Mouse (Mus musculus) CH12.LX (cell line): ENCODE results near the gene Igsf8. TPM values are rescaled to one million over a fixed set of nuclear protein-coding genes. Genes with fewer than 3 reads are reported as not detected.

Source experiments
- DNase-seq: peaks from one replicate; pipeline ENCODE4 v3.0.0-alpha.2; 2013; ENCODE audit errors: extremely low read depth
- H3K27ac ChIP-seq: 2 replicates; pipeline ENCODE4 v1.5.1; 2012; ENCODE audit warnings: low read depth, mild to moderate bottlenecking, control low read depth, moderate library complexity; ENCODE audit not compliant: insufficient read depth
- H3K27me3 ChIP-seq: replicated peaks from 2 replicates; pipeline ENCODE3; 2012; ENCODE audit warnings: inconsistent platforms
- H3K36me3 ChIP-seq, 2 experiments: replicated peaks in 1 of 2; 2 replicates each; pipeline versions ENCODE3 to v1.6.1; 2012; ENCODE audit warnings: inconsistent platforms in 1 of 2, low read length in 1 of 2, mild to moderate bottlenecking in 1 of 2, mixed read lengths in 1 of 2, moderate library complexity in 1 of 2; ENCODE audit not compliant: control insufficient read depth in 1 of 2, insufficient read depth in 1 of 2
- H3K4me1 ChIP-seq, 2 experiments: 2 replicates each; pipeline ENCODE4 v1.6.1; 2012; ENCODE audit warnings: inconsistent platforms in 1 of 2, moderate library complexity in 1 of 2; ENCODE audit not compliant: insufficient read depth in 2 of 2, control insufficient read depth in 1 of 2
- H3K4me2 ChIP-seq: 2 replicates; pipeline ENCODE4 v1.6.1; 2012; ENCODE audit warnings: low read depth, mild to moderate bottlenecking, control low read depth; ENCODE audit not compliant: poor library complexity, insufficient read depth, severe bottlenecking
- H3K4me3 ChIP-seq, 3 experiments: fragments of 150-350 bp in 1 of 3; sonication (generic) in 1 of 3; replicated peaks in 1 of 3; 2 replicates each; pipeline versions ENCODE3 to v1.5.1; 2011 to 2012; ENCODE audit warnings: low read depth in 2 of 3, low read length in 2 of 3, mild to moderate bottlenecking in 2 of 3, moderate library complexity in 2 of 3, control low read depth in 1 of 3, improper control_type of control experiment in 1 of 3, inconsistent platforms in 1 of 3, mixed read lengths in 1 of 3; ENCODE audit not compliant: poor library complexity in 1 of 3
- H3K79me2 ChIP-seq: replicated peaks from 2 replicates; pipeline ENCODE4 v1.6.1; 2012; ENCODE audit warnings: mild to moderate bottlenecking, moderate library complexity; ENCODE audit not compliant: control insufficient read depth, poor library complexity, insufficient read depth, severe bottlenecking; ENCODE audit errors: extremely low read depth
- H3K9ac ChIP-seq: 2 replicates; pipeline ENCODE4 v1.6.1; 2012; ENCODE audit warnings: low read depth, mild to moderate bottlenecking, control low read depth, moderate library complexity; ENCODE audit not compliant: insufficient read depth
- H3K9me3 ChIP-seq: replicated peaks from 2 replicates; pipeline ENCODE3; 2012; ENCODE audit warnings: low read length, inconsistent platforms, mixed read lengths
- CHD1 ChIP-seq: IDR thresholded peaks from 2 replicates; pipeline ENCODE4 v1.6.1; 2012; ENCODE audit warnings: low read depth, low read length, improper control_type of control experiment, inconsistent platforms
- CHD2 ChIP-seq: IDR thresholded peaks from 2 replicates; pipeline ENCODE4 v1.6.1; 2011; ENCODE audit warnings: low read length, improper control_type of control experiment
- CTCF ChIP-seq, 2 experiments: IDR thresholded peaks in 1 of 2; conservative IDR thresholded peaks in 1 of 2; 2 replicates each; pipeline ENCODE4 v1.5.1; 2011 to 2012; ENCODE audit warnings: low read depth in 2 of 2, low read length in 2 of 2, improper control_type of control experiment in 1 of 2, inconsistent platforms in 1 of 2, mild to moderate bottlenecking in 1 of 2, moderate library complexity in 1 of 2
- ELF1 ChIP-seq: IDR thresholded peaks from 2 replicates; pipeline ENCODE4 v1.6.1; 2014; ENCODE audit warnings: low read depth, mild to moderate bottlenecking, inconsistent platforms, low read length, improper control_type of control experiment
- EP300 ChIP-seq: IDR thresholded peaks from 2 replicates; pipeline ENCODE4 v1.6.1; 2011; ENCODE audit warnings: low read length, improper control_type of control experiment
- GABPA ChIP-seq: IDR thresholded peaks from 2 replicates; pipeline ENCODE4 v1.6.1; 2012; ENCODE audit warnings: low read depth, low read length, improper control_type of control experiment, inconsistent platforms; ENCODE audit not compliant: insufficient replicate concordance
- HCFC1 ChIP-seq: IDR thresholded peaks from 2 replicates; pipeline ENCODE4 v1.6.1; 2012; ENCODE audit warnings: low read depth, mild to moderate bottlenecking, inconsistent platforms, low read length, improper control_type of control experiment
- IRF4 ChIP-seq: IDR thresholded peaks from 2 replicates; pipeline ENCODE4 v1.6.1; 2014; ENCODE audit warnings: low read depth, mild to moderate bottlenecking, inconsistent platforms, low read length, improper control_type of control experiment
- JUND ChIP-seq: conservative IDR thresholded peaks from 2 replicates; pipeline ENCODE4 v1.6.1; 2011; ENCODE audit warnings: low read depth, low read length, improper control_type of control experiment
- MAZ ChIP-seq: IDR thresholded peaks from 2 replicates; pipeline ENCODE4 v1.6.1; 2012; ENCODE audit warnings: low read depth, mild to moderate bottlenecking, inconsistent platforms, low read length, improper control_type of control experiment, moderate library complexity
- MXI1 ChIP-seq: IDR thresholded peaks from 2 replicates; pipeline ENCODE4 v1.6.1; 2011; ENCODE audit warnings: mild to moderate bottlenecking, low read depth, low read length, improper control_type of control experiment
- MYC ChIP-seq: IDR thresholded peaks from 2 replicates; pipeline ENCODE4 v1.6.1; 2011; ENCODE audit warnings: low read depth, mild to moderate bottlenecking, improper control_type of control experiment, low read length
- POLR2A ChIP-seq: IDR thresholded peaks from 2 replicates; pipeline ENCODE4 v1.6.1; 2011; ENCODE audit warnings: low read depth, mild to moderate bottlenecking, improper control_type of control experiment, low read length
- POLR2AphosphoS2 ChIP-seq: IDR thresholded peaks from 2 replicates; pipeline ENCODE4 v1.6.1; 2011; ENCODE audit warnings: low read depth, low read length, improper control_type of control experiment
- RAD21 ChIP-seq: IDR thresholded peaks from 2 replicates; pipeline ENCODE4 v1.6.1; 2011; ENCODE audit warnings: low read depth, mild to moderate bottlenecking, low read length, improper control_type of control experiment, moderate library complexity
- TCF12 ChIP-seq: IDR thresholded peaks from 2 replicates; pipeline ENCODE4 v1.6.1; 2014; ENCODE audit warnings: low read depth, mild to moderate bottlenecking, inconsistent platforms, low read length, improper control_type of control experiment
- ZKSCAN1 ChIP-seq: IDR thresholded peaks from 2 replicates; pipeline ENCODE4 v1.6.1; 2012; ENCODE audit warnings: low read depth, inconsistent platforms, low read length, improper control_type of control experiment, borderline replicate concordance
- ZMIZ1 ChIP-seq: IDR thresholded peaks from 2 replicates; pipeline ENCODE4 v1.6.1; 2012; ENCODE audit warnings: low read depth, mild to moderate bottlenecking, inconsistent platforms, low read length, improper control_type of control experiment
- ZNF384 ChIP-seq: IDR thresholded peaks from 2 replicates; pipeline ENCODE4 v1.6.1; 2012; ENCODE audit warnings: low read depth, low read length, improper control_type of control experiment, inconsistent platforms
- dilution Hi-C: fragments of 300-500 bp; cut with MboI; formaldehyde crosslinking; loops from 2 replicates; pipeline ENCODE4 v1.14.3; 2020; ENCODE audit warnings: low sequenced_read_pairs; ENCODE audit not compliant: extremely low pct_unique_long_range_greater_than_20kb, extremely low pct_ligation_motif_present
- in situ Hi-C: fragments of 300-500 bp; cut with MboI; formaldehyde crosslinking; loops from 3 replicates; pipeline ENCODE4 v1.14.3; 2019; ENCODE audit warnings: low sequenced_read_pairs, low pct_ligation_motif_present, low pct_unique_long_range_greater_than_20kb, mixed read lengths
- polyA plus RNA-seq: library from polyadenylated mRNA; unstranded; fragments of >175 nt; gene quantifications from 2 replicates; pipeline ENCODE4 v1.2.1, GENCODE M21; 2012; ENCODE audit warnings: low read depth; ENCODE audit not compliant: insufficient read length
- total RNA-seq, 2 experiments: library from RNA; depleted of rRNA; stranded (reverse); fragments of 300-350 nt in 1 of 2; fragments of >200 nt in 1 of 2; gene quantifications; 2 replicates each; pipeline ENCODE4 v1.2.3; 2012 to 2014

Igsf8 gene
- total and polyA plus RNA-seq, 3 experiments: 7.4 to 37.0 (median 25.9) TPM

GRCm38 (mm10) chr1:172343914-172344313 is 82.5 kb downstream of the Igsf8 start:
- peaks cover 84% of the 10 kb centered on the region for H3K27me3 ChIP-seq
- dilution Hi-C loops (no loop called here), in situ Hi-C loops (no loop called here)
- H3K36me3 ChIP-seq: no peaks in the 10 kb centered on the region
- H3K9ac ChIP-seq: no peak overlapping the region
- H3K9me3 ChIP-seq: peaks cover 3% of the 10 kb centered on the region
- no peak for DNase-seq
- H3K27ac ChIP-seq: no peak overlapping the region
- no peak for TF ChIP-seq TCF12
- no peak for TF ChIP-seq MXI1
- no peak for TF ChIP-seq EP300
- TF ChIP-seq IRF4: no peak
- no peak for TF ChIP-seq ZKSCAN1
- no peak for TF ChIP-seq MYC
- no peak for TF ChIP-seq POLR2A
- no peak for TF ChIP-seq CHD2
- TF ChIP-seq ELF1: no peak
- no peak for TF ChIP-seq HCFC1
- TF ChIP-seq ZMIZ1: no peak
- no peak for TF ChIP-seq CHD1
- no peak for TF ChIP-seq CTCF (conservative IDR thresholded peaks at IDR 0.05 in 1 of 2, IDR thresholded peaks at IDR 0.05 in 1 of 2; ENCODE audit: low read depth in 2 of 2, low read length in 2 of 2)
- no peak for TF ChIP-seq JUND
- no peak for TF ChIP-seq RAD21
- no peak for TF ChIP-seq GABPA
- no peak for TF ChIP-seq MAZ
- no peak overlapping the region for H3K4me3 ChIP-seq
- H3K4me2 ChIP-seq: no peak overlapping the region
- H3K4me1 ChIP-seq: peaks cover 5 to 8% of the 10 kb centered on the region in 2 experiments; a peak in 2 of 4 replicates
- H3K79me2 ChIP-seq: no peaks in the 10 kb centered on the region

GRCm38 (mm10) chr1:172344820-172345219 is 83.4 kb downstream of the Igsf8 start:
- in situ Hi-C loops (no loop called here), dilution Hi-C loops (no loop called here)
- no peak overlapping the region for H3K9ac ChIP-seq
- no peaks in the 10 kb centered on the region for H3K79me2 ChIP-seq
- H3K4me1 ChIP-seq: peaks cover 5 to 8% of the 10 kb centered on the region in 2 experiments; a peak in 2 of 4 replicates
- H3K9me3 ChIP-seq: peaks cover 3% of the 10 kb centered on the region
- no peak overlapping the region for H3K27ac ChIP-seq
- no peak for DNase-seq
- H3K36me3 ChIP-seq: no peaks in the 10 kb centered on the region
- H3K27me3 ChIP-seq: peaks cover 79% of the 10 kb centered on the region
- H3K4me2 ChIP-seq: no peak overlapping the region
- no peak overlapping the region for H3K4me3 ChIP-seq
- no peak for TF ChIP-seq ZNF384
- TF ChIP-seq POLR2AphosphoS2: no peak
- TF ChIP-seq CHD2: no peak
- no peak for TF ChIP-seq HCFC1
